Mouse (Mus musculus) midbrain, embryonic 16.5 days (tissue): Measurements from ENCODE around the gene Cbfa2t3. TPM values are rescaled to one million over a fixed set of nuclear protein-coding genes. Genes with fewer than 3 reads are reported as not detected.

ENCODE experiments used
- ATAC-seq: fragments of 200-750 bp; cut with Nextera tagmentation; 2 replicates; pipeline ENCODE4 v1.8.0; 2017; ENCODE audit warnings: moderate TSS enrichment
- H3K27ac ChIP-seq: fragments of 300-500 bp; sonication (generic); 2 replicates; pipeline ENCODE4 v1.5.1; 2014; ENCODE audit warnings: mild to moderate bottlenecking, low read length, mixed read lengths
- H3K27me3 ChIP-seq: fragments of 300-500 bp; sonication (generic); 2 replicates; pipeline ENCODE4 v1.6.1; 2014; ENCODE audit warnings: low read depth, low read length, mixed read lengths; ENCODE audit not compliant: control insufficient read depth, insufficient read depth
- H3K36me3 ChIP-seq: fragments of 300-500 bp; sonication (generic); 2 replicates; pipeline ENCODE4 v1.6.1; 2014; ENCODE audit warnings: mild to moderate bottlenecking, low read length, moderate library complexity, mixed read lengths; ENCODE audit not compliant: control insufficient read depth, insufficient read depth
- H3K4me1 ChIP-seq: fragments of 300-500 bp; sonication (generic); 2 replicates; pipeline ENCODE4 v1.6.1; 2014; ENCODE audit warnings: mild to moderate bottlenecking, low read length, mixed read lengths; ENCODE audit not compliant: control insufficient read depth, insufficient read depth
- H3K4me2 ChIP-seq: fragments of 300-500 bp; sonication (generic); 2 replicates; pipeline ENCODE4 v1.6.1; 2014; ENCODE audit warnings: mild to moderate bottlenecking, low read length, mixed read lengths
- H3K4me3 ChIP-seq: fragments of 300-500 bp; sonication (generic); 2 replicates; pipeline ENCODE4 v1.5.1; 2014; ENCODE audit warnings: low read depth, mild to moderate bottlenecking, low read length, moderate library complexity, mixed read lengths
- H3K9ac ChIP-seq: fragments of 300-500 bp; sonication (generic); 2 replicates; pipeline ENCODE4 v1.6.1; 2014; ENCODE audit warnings: low read depth, low read length, mixed read lengths
- H3K9me3 ChIP-seq: fragments of 300-500 bp; sonication (generic); replicated peaks from 2 replicates; pipeline ENCODE4 v1.6.1; 2014; ENCODE audit warnings: mild to moderate bottlenecking, low read length, mixed read lengths; ENCODE audit not compliant: control insufficient read depth, poor library complexity, severe bottlenecking
- WGBS: fragments of 180-500 bp; shearing (Covaris S2); extraction: QIAGEN DNeasy Blood & Tissue Kit; methylation state at CpG from one replicate; pipeline ENCODE4 v1.1.7; 2014; 5-methylcytosine and 5-hydroxymethylcytosine counted together
- polyA plus RNA-seq: library from polyadenylated mRNA; unstranded; fragments of >200 nt; fragmentation: Nextera tagmentation; extraction: Ambion mirVana; gene quantifications from 2 replicates; pipeline ENCODE4 v1.2.1, GENCODE M21; 2015

Gene Cbfa2t3
- polyA plus RNA-seq, 1 experiment from 2014 or later, result 17.7 TPM

DNA sequence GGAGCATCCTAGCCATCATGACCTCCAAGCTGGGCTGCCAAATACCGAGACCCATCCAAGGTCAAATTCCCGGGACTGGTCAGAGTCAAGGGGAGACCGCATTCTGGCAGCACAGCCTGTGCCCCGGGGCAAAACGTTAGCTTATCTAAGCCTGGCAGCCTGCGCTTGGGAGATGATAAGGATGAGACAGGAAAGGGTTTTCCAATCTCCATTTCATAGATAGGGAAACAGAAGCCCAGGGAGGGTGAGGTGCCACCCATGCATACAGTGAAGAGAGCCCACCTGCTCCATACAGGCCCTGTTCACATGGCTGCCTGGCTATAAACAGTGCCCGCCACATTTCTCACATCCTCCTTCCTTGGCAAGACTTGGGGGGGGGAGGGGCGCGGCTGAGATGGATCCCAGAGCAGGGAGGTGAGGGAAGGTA is 32.6 kb downstream of the Cbfa2t3 start:
- H3K27ac ChIP-seq, result peak overlapping the region; percentile 53; the same call in 1 of the 2 replicates
- H3K9ac ChIP-seq, result peak overlapping the region; percentile 41
- H3K4me2 ChIP-seq, result peak overlapping the region; percentile 23
- ATAC-seq, result 0 out of 2 replicates have a peak, but pooled peaks have one; percentile 21
- H3K36me3 ChIP-seq, result no peaks in the 10 kb centered on the region
- H3K27me3 ChIP-seq, result no peaks in the 10 kb centered on the region
- no peak overlapping the region for H3K4me3 ChIP-seq
- no peaks in the 10 kb centered on the region for H3K9me3 ChIP-seq
- WGBS, result 42% methylated on average over 9 of the region's 9 CpGs
- H3K4me1 ChIP-seq, result peaks cover 34% of the 10 kb centered on the region

DNA sequence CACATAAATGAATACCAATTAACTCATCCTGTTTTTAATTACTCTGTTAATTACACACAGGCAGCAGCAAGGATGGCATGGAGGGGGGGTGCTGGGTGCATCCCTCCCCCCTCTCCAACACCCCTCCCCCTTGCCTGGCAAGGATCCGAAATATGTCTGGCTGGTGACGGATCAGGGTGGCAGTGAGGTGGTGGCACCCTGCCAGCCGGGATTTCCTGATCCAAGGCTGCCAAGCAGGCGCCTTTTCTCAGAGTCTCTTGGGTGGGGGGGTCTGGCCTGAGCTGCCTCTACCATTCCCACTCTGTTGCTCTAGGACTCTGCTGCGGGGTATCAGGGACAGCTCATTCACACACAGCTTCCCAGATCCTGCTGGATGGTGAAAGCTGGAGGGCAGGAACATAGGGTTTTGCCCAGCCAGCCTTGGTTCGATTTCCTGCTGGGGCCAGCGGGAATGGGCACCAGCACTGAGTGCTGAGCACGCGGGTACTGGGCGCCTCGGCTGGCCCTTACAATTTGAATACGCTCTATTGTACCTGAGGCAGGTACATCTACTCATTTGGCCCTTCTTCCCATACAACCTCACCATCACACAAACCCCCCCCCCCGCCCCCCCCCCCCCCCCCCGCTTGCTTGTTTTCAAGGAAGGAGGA is 33.1 kb downstream of the Cbfa2t3 start:
- Histone ChIP-seq H3K9ac (peak overlapping the region; percentile 44), H3K4me2 (peak overlapping the region; percentile 13), H3K4me1 (peaks cover 39% of the 10 kb centered on the region), H3K4me3 (no peak overlapping the region), H3K27ac (peak overlapping the region; percentile 69), H3K27me3 (no peaks in the 10 kb centered on the region), H3K36me3 (no peaks in the 10 kb centered on the region), H3K9me3 (no peaks in the 10 kb centered on the region)
- whole genome bisulfite sequencing, result 55% methylated on average over 12 of the region's 14 CpGs
- peak; percentile 72 for ATAC-seq

DNA sequence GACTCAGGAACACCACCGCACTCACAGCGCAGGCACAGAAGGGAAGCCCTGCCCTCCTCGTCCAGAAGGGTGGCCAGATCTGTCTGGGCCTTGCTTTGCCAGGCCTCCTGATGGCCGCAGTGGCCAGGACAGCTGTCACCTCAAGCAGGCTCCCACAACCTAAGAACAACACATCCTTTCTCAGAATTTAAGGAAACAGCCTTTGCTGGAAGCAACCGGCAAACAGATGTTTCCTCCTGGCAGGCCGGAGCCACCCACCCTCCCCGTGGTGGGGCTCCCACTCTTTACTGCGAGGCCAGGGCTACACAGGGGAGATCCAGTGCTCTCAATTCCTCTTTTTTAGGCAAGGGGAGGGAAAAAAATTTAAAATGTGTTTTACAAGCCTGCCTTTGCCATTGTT is 33.7 kb downstream of the Cbfa2t3 start:
- H3K4me3 ChIP-seq, result no peak overlapping the region
- 56% methylated on average over 8 of the region's 8 CpGs for WGBS
- peak overlapping the region; percentile 42; the same call in 1 of the 2 replicates for H3K9ac ChIP-seq
- H3K36me3 ChIP-seq, result no peaks in the 10 kb centered on the region
- no peaks in the 10 kb centered on the region for H3K27me3 ChIP-seq
- no peaks in the 10 kb centered on the region for H3K9me3 ChIP-seq
- peaks cover 39% of the 10 kb centered on the region for H3K4me1 ChIP-seq
- peak overlapping the region; percentile 47; the same call in 1 of the 2 replicates for H3K27ac ChIP-seq
- peak; percentile 52; the same call in 1 of the 2 replicates for ATAC-seq
- H3K4me2 ChIP-seq, result no peak overlapping the region

DNA sequence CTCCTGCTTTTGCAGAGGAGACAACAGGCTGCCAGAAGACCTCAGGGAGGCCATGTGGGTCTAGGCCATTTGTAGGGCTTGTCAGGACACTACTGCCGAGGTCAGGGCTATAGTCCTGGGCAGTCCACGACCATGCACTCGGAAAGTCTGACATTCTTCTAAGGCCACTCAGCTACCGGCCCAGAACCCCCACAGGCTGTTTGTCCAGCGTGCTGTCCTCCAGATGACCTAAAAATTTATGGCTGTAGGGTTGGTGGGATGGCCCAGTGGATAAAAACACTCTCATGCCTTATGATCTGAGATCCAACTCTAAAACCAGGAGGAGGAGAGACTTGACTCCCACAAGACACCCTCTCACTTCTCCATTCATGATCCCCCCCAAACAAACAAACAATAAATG is 35.2 kb downstream of the Cbfa2t3 start:
- Histone ChIP-seq H3K27me3 (no peaks in the 10 kb centered on the region), H3K4me1 (peaks cover 33% of the 10 kb centered on the region)

DNA sequence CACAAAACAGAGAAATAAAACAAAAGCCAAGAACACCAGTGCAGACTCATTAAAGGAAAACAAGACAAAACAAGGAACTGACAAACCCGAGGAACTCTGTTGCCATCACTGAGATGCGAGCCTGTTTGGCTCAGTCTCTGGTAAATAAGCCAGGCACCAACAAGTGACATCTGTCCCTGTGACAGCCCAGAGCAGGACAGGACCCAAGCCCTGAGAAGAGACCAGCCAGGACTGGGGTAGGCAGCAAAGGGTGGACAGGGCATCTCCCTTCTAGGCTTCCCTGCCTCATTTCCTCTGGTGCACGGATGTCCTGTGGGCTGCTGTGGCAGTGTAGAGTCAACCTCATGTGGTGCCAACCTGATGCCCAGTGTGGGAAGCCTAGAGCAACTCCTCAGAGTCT is 35.8 kb downstream of the Cbfa2t3 start:
- Histone ChIP-seq H3K9me3 (no peaks in the 10 kb centered on the region), H3K4me1 (peaks cover 33% of the 10 kb centered on the region), H3K36me3 (no peaks in the 10 kb centered on the region), H3K4me2 (no peak overlapping the region), H3K4me3 (no peak overlapping the region), H3K27ac (no peak overlapping the region), H3K27me3 (no peaks in the 10 kb centered on the region), H3K9ac (no peak overlapping the region)
- WGBS, result 82% methylated on average over 3 of the region's 3 CpGs
- ATAC-seq, result no peak

More for the DNA sequence above, 35.2 kb downstream of the Cbfa2t3 start:
- Histone ChIP-seq H3K9ac (no peak overlapping the region), H3K4me3 (no peak overlapping the region), H3K27ac (no peak overlapping the region), H3K4me2 (no peak overlapping the region), H3K36me3 (no peaks in the 10 kb centered on the region), H3K9me3 (no peaks in the 10 kb centered on the region)
- WGBS, result 84% methylated on average over 5 of the region's 5 CpGs
- ATAC-seq, result no peak

DNA sequence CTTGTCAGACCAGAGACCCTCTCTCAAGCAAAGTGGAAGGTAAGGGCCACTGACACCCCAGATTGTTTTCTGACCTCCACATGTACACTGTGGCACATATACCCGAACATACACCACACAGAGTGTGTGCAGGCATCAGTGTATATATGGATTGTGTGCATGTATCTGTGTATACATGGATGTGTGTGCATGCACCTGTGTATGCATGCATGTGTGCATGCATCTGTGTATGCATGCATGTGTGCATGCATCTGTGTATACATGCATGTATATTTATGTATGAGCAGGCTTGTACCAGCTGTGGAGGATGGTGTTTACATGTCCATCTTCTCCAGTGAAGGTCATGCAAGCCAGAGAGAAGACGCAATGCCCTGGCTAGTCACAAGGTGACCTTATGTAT is 37.0 kb downstream of the Cbfa2t3 start:
- ATAC-seq, result no peak
- Histone ChIP-seq H3K4me1 (peaks cover 26% of the 10 kb centered on the region), H3K4me2 (no peak overlapping the region)

DNA sequence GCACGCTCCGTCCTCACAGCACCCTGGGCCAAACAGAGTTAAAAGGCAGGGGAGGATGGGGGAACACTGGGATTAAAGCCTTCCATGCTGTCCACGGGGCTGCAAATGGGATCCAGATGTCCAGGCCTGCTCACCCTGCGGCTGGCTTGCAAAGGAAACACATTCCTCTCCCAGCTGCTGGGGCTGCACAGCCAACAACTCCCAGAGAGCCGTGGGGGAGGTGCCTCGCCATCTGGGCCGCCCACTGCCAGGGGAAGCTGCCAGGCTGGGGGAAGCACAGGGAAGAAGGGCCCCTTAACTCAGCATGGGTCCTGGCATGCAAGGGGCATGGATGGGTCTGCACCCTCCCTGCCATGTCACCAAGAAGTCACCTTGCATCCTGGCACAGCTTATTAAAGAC is 37.8 kb downstream of the Cbfa2t3 start:
- 30% methylated on average over 7 of the region's 7 CpGs for WGBS
- H3K27ac ChIP-seq, result no peak overlapping the region; the same call in 1 of the 2 replicates
- ATAC-seq, result no peak

More for the DNA sequence above, 37.0 kb downstream of the Cbfa2t3 start:
- H3K36me3 ChIP-seq, result no peaks in the 10 kb centered on the region
- 79% methylated on average over 2 of the region's 2 CpGs for WGBS
- H3K27me3 ChIP-seq, result no peaks in the 10 kb centered on the region
- no peak overlapping the region for H3K9ac ChIP-seq
- H3K4me3 ChIP-seq, result no peak overlapping the region
- H3K27ac ChIP-seq, result no peak overlapping the region
- no peaks in the 10 kb centered on the region for H3K9me3 ChIP-seq

DNA sequence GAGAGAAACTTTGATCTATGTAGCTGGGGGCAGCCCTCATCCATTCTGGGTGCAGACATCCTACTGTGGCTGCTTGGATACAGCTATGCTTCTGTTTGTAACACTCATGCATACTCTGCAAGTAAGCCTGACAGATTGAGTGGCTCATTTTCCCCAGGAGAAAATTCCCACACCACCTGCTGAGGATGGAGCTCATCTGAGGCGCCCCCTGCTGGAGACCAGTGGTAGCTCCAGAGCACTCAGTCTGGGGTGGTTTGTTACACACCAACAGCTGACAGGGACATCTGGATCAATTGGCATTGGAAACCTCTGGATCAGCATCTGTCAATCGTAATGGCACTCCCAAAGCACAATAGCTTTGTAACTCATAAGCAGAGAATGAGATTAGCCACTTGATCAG is 38.9 kb downstream of the Cbfa2t3 start:
- H3K27me3 ChIP-seq, result no peaks in the 10 kb centered on the region
- no peaks in the 10 kb centered on the region for H3K9me3 ChIP-seq
- no peak overlapping the region for H3K4me3 ChIP-seq
- no peaks in the 10 kb centered on the region for H3K36me3 ChIP-seq
- H3K4me2 ChIP-seq, result no peak overlapping the region
- 69% methylated on average over 2 of the region's 2 CpGs for WGBS
- no peak overlapping the region for H3K9ac ChIP-seq
- H3K4me1 ChIP-seq, result peaks cover 8% of the 10 kb centered on the region; the same call in 1 of the 2 replicates
- H3K27ac ChIP-seq, result no peak overlapping the region
- ATAC-seq, result no peak

More for the DNA sequence above, 37.8 kb downstream of the Cbfa2t3 start:
- H3K36me3 ChIP-seq, result no peaks in the 10 kb centered on the region
- H3K9ac ChIP-seq, result peak overlapping the region; percentile 31; the same call in 1 of the 2 replicates
- no peak overlapping the region for H3K4me2 ChIP-seq
- no peak overlapping the region for H3K4me3 ChIP-seq
- H3K27me3 ChIP-seq, result no peaks in the 10 kb centered on the region
- no peaks in the 10 kb centered on the region for H3K9me3 ChIP-seq
- peaks cover 19% of the 10 kb centered on the region for H3K4me1 ChIP-seq

DNA sequence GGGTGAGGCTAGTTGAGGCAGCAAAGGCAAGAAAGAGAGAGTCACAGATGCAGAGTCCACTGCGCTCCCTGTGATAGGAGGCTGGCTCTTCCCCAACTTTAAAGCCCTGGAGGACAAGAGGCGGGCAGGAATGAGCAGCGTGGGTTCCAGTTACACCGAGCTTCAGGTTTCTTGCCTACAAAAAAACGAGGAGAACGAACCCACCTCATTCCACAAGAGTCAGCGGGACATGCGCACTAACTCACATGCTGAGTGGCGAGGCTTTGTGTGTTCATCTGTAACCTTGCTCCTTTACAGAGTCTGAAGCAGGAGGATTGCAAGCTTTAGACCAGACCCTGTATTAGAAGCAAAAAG is 40.1 kb downstream of the Cbfa2t3 start:
- H3K4me1 ChIP-seq, result peaks cover 5% of the 10 kb centered on the region; the same call in 1 of the 2 replicates
- H3K27ac ChIP-seq, result no peak overlapping the region
- H3K27me3 ChIP-seq, result no peaks in the 10 kb centered on the region
- H3K36me3 ChIP-seq, result no peaks in the 10 kb centered on the region
- WGBS, result 80% methylated on average over 9 of the region's 9 CpGs
- no peak overlapping the region for H3K4me2 ChIP-seq
- no peak for ATAC-seq
- H3K9ac ChIP-seq, result no peak overlapping the region
- H3K4me3 ChIP-seq, result no peak overlapping the region
- no peaks in the 10 kb centered on the region for H3K9me3 ChIP-seq
